Mouse (Mus musculus) mature B cell (primary cell): ENCODE results near the gene Negr1.

Experiments
- in situ Hi-C: fragments of 300-500 bp; cut with MboI; formaldehyde crosslinking; loops from 2 replicates; pipeline ENCODE4 v1.14.3; 2019

Negr1 gene

GRCm38 (mm10) chr3:156690059-156690605 lies 128.5 kb downstream of the Negr1 start:
- in situ Hi-C loops = no loop called here

GRCm38 (mm10) chr3:156698687-156699086 lies 137.1 kb downstream of the Negr1 start:
- in situ Hi-C loops = no loop called here

- in situ Hi-C loops = no loop called here
These were observed 141.6 kb downstream of the Negr1 start for GRCm38 (mm10) chr3:156703241-156703640.

GRCm38 (mm10) chr3:156710240-156710639 lies 148.6 kb downstream of the Negr1 start:
- in situ Hi-C loops = no loop called here

DNA sequence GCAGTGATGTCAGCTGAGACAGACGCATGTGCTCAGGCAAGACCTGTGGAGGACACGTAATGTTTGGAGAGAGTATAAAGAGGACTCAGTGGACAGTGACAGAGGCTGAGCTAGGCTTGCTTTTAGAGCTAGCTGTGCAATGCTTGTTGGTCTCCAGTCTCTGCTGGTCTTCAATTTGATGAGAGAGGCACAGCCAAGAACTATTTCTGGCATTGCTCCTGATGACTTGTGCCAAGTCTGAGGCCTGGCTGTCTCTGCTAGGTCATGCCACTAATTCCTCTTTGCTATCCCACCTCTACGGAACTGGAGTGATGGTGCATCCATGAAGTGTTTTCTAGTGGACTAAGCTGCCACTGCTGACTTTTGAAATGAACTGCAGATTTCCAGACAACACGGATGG lies 149.1 kb downstream of the Negr1 start:
- in situ Hi-C loops = no loop called here

DNA sequence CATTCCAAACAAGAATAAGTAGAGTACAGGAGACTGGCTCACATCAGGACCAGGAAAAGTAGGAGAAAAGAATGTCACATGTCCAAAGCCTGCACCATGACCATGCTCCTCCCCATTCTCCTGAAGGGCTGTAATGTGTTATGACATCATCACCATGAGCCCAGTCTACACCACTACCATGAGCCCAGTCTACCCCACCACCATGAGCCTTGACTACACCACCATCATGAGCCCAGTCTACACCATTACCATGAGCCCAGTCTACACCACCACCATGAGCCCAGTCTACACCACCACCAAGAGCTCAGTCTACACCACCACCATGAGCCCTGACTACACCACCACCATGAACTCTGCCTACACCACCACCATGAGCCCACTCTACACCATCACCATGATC lies 174.7 kb downstream of the Negr1 start:
- in situ Hi-C loops = no loop called here

GRCm38 (mm10) chr3:156739529-156739928 lies 177.9 kb downstream of the Negr1 start:
- in situ Hi-C loops = no loop called here

DNA sequence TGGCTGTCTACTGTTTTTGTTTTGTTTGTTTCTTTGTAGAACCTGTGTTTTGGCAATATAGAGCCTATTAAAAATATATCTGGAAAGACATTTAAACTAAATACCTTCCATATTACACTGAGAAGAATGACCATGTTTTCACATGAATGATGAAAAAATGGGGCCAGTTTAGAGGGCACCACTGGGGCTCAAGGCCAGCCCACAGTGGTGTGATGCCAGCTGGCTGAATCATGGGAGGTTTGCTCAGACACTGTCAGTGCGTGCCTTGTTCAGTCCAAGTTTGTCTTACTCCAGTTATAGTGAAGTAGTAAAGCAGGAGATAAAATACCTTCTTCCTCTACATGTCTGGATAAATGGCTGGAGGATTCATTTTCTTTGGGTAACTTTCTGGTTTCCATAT lies 181.7 kb downstream of the Negr1 start:
- in situ Hi-C loops = no loop called here

GRCm38 (mm10) chr3:156745218-156745770 lies 183.7 kb downstream of the Negr1 start:
- in situ Hi-C loops = no loop called here

GRCm38 (mm10) chr3:156747456-156747855 lies 185.9 kb downstream of the Negr1 start:
- in situ Hi-C loops = no loop called here

GRCm38 (mm10) chr3:156753780-156754373 lies 192.3 kb downstream of the Negr1 start:
- in situ Hi-C loops = no loop called here

DNA sequence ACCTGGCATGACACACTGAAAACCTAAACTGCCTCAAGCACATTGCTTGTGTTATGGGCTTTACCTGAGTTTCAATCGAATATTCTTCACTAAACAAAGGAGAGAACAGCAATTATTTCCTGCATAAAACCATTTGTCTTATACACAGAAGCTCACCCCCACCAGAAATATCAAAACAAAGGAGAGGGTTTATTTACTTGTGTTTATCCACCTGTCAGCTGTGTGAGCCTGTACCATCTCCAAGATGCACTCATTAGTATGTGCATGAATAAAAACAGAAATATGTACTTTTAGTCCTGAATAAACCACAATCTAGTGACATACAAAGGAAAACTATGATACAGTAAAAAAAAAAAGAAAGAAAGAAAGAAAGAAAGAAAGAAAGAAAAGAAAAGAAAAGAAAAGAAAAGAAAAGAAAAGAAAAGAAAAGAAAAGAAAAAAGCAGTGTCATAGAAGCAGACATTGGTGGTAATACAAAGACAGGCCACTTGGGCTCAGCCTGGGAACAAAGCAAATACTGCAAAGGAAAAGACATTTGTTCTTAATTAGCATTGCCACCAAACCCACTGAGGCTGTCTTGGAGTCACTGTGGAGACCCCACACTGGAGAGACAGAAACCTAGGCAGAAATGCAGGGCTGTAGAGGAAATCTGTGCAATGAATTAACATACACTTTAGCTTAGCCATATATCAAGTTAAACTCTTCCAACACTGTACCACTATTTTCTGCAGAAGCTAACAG lies 193.4 kb downstream of the Negr1 start:
- in situ Hi-C loops = no loop called here

DNA sequence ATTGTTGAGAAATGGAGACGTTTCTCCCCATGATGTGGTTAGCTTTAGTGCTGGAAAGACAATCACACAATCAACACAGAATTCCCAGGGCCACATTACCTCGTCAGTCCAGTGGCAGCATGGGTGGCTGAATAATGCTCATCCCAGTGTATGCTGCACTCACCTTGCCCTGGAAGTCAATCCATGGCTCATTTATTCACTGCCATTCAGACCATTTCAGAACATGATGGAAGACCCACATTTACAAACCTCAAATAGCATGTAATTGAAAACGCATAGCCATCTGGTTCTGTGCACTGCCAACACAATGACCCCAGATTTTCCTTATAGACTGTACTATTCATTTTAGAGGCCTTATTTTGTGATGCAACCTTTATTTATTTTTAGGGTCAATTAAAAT lies 203.4 kb downstream of the Negr1 start:
- in situ Hi-C loops = no loop called here

- in situ Hi-C loops = no loop called here
These were observed 204.7 kb downstream of the Negr1 start for GRCm38 (mm10) chr3:156766171-156766845.

DNA sequence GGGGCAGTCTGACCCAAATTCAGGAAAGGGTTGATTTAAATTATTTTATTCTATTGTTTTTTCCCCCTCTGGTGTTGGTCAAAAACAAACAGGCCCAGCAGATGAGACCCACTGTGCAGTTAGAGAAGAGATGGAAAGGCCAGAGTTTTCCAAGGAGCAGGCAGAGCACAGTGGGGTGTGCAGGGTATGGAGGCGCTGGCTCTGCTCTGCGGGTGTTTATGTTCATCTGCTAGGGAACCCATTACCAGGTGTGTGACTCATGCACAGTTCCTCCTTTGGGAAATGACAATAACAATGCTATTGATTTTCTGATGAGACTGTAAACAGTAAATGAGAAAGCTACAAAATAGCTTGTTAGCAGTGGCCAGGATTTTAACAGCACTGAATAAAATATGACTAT lies 210.0 kb downstream of the Negr1 start:
- in situ Hi-C loops = no loop called here

- in situ Hi-C loops = no loop called here
These were observed 210.5 kb downstream of the Negr1 start for GRCm38 (mm10) chr3:156772057-156772456.

GRCm38 (mm10) chr3:156784309-156784852 lies 222.8 kb downstream of the Negr1 start:
- in situ Hi-C loops = no loop called here

DNA sequence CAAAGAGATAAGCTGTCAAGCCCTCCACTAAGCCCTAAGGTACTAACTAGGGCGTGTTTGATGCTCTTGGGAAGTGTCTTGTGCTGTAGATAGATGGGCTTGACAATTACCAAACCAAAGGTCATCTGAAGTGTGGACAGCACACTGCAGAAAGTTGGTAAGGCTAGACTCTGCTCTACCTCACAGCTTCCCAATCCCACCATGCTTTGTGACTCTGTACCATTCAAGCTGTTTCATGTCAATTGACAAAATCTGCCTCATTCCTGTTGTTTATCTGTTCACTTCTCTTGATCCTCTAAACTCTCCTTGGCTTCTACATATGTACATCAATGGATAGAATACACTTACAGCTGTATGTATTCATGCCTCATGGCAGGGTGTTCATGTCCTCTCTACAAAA lies 224.8 kb downstream of the Negr1 start:
- in situ Hi-C loops = no loop called here

GRCm38 (mm10) chr3:156791234-156791633 lies 229.6 kb downstream of the Negr1 start:
- in situ Hi-C loops = no loop called here

- in situ Hi-C loops = no loop called here
These were observed 231.1 kb downstream of the Negr1 start for GRCm38 (mm10) chr3:156792743-156793142.

GRCm38 (mm10) chr3:156794091-156794490 lies 232.5 kb downstream of the Negr1 start:
- in situ Hi-C loops = no loop called here

GRCm38 (mm10) chr3:156794610-156795009 lies 233.0 kb downstream of the Negr1 start:
- in situ Hi-C loops = no loop called here
